Mouse (Mus musculus): ENCODE results near the gene Vmn1r7.
"Not testable (repeated sequence)": the region's sequence is repeated elsewhere in the genome, so short reads cannot be mapped to it uniquely, and the experiment has no call there.

The Vmn1r7 gene

DNA sequence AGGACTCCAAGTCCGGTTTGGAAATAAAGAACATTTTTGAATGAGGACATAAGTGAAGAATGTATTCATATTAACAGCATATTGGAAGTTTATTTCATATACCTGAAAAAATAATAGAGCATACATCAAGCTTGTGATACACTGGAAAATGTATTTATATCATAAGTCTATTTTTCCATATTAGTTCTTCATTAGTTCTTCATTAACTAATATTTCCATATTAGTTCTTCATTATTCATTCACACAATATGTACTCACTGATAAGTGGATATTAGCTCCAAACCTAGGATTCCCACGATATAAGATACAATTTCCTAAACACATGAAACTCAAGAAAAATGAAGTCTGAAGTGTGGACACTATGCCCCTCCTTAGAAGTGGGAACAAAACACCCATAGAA, at the start of gene Vmn1r7:
Vmn1r7 (minus strand) TSS at position 101 of the 400 bp plus-strand sequence.
- in situ Hi-C loops (cut with MboI; ENCODE audit: low pct_unique_long_range_greater_than_20kb in 1 of 2, low sequenced_read_pairs in 2 of 2, unreplicated experiment in 1 of 2) = not testable (repeated sequence)

DNA sequence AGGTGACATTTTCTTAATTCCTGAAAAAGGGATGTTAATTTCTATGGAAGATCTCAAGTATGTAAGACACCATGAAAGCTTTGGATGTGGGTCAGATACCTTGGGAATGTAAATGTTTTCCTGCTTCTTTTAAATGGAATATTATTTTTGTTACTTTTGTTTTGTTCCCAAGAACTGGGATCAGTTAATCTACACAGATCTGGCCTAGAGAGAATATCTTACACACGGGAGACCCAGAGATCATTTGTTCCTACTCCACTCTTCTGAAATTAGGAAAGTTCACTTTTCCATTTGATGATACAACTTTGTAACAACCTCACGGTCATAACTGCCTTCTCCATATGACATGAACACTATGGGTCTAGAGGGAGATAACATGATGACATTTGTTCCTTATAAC, 41.4 kb upstream of the Vmn1r7 start, which contains the start of gene Vmn1r9:
Vmn1r9 (plus strand) TSS at position 301 of the 400 bp plus-strand sequence.
- in situ Hi-C loops (cut with MboI; ENCODE audit: low pct_unique_long_range_greater_than_20kb in 1 of 2, low sequenced_read_pairs in 2 of 2, unreplicated experiment in 1 of 2) = loop anchor here (25.0 kb wide), 1 partner anchor 254 kb away; no protein-coding TSS in a partner anchor

DNA sequence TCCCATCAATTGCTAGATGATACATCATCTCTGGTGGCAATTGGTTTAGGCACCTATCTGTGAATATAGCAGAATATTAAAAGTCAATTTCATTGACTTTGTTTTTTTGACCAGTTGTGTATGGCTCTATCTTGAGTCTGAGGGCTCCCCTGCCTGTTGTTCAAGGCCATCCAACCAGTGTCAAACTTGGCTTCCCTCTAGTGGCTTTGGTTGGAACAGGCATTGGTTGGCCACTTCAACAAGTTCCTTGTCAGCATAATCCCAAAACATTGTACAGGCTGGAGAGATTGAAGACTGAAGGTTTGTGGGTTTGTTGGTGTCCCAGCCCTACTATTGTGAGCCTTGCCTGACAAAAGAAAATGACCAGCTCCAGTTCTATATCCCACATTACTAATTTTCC, 38.6 kb upstream of the Vmn1r7 start:
- in situ Hi-C loops (cut with MboI; ENCODE audit: low pct_unique_long_range_greater_than_20kb in 1 of 2, low sequenced_read_pairs in 2 of 2, unreplicated experiment in 1 of 2) = loop anchor here (25.0 kb wide), 1 partner anchor 251 kb away; no protein-coding TSS in a partner anchor

DNA sequence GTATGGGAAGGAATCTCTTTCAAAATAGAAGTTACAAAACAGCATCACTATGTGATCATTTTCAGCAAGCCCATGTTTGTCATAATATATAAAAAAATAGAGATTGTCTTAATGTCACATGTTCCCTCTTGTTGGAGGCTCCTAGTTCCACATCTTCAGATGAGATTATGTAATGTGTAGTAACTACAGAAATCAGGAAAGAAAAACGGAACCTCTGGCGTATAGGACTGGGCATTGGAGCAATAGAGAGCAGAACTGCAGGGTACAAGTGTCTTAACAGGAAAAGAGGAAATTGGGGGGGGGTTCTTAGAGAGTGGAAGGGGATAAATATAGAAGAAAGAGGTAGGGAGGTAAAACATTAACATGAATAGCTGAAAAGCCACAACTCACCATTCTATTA, 9.6 kb upstream of the Vmn1r7 start:
- in situ Hi-C loops (cut with MboI; ENCODE audit: low pct_unique_long_range_greater_than_20kb in 1 of 2, low sequenced_read_pairs in 2 of 2, unreplicated experiment in 1 of 2) = no loop called here

DNA sequence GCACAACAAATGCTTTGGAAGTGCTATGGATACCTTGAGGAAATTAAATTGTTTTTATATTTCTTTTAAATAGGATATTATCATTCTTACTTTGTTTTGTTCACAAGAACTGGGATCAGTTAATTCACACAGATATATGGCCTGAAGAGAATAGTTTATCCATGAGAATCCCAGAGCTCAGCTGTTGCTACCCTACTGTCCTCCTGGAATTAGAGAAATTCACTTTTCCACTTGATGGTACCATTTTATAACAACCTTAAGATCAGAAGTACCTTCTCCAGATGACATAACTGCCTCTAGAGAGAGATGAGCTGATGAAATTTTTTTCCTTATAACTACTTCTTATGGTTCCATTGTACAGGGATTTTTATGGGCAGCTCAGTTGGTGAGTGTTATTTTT, 6.9 kb upstream of the Vmn1r7 start, which contains the start of gene Vmn1r8:
Vmn1r8 (plus strand) TSS at position 301 of the 400 bp plus-strand sequence.
- in situ Hi-C loops (cut with MboI; ENCODE audit: low pct_unique_long_range_greater_than_20kb in 1 of 2, low sequenced_read_pairs in 2 of 2, unreplicated experiment in 1 of 2) = no loop called here

DNA sequence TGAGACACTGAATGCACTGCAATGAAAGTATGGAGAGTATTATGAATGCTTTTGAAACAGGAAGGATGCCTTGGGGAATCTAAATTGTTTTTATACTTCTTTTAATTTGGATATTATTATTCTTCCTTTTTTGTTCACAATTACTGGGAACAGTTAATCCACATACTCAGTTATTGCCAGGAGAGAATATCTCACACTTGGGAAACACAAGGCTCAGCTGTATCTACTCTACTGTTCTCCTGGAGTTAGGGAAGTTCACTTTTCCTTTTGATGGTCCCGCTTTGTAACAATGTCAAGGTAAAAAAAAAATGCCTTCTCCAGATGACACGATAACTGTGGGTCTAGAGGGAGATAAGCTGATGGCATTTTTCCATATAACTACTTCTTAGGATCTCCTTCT, 28.2 kb downstream of the Vmn1r7 start, which contains the start of gene Vmn1r6:
Vmn1r6 (plus strand) TSS at position 301 of the 400 bp plus-strand sequence.
- in situ Hi-C loops (cut with MboI; ENCODE audit: low pct_unique_long_range_greater_than_20kb in 1 of 2, low sequenced_read_pairs in 2 of 2, unreplicated experiment in 1 of 2) = no loop called here
